Mouse (Mus musculus): ENCODE measurements around the gene Sumf1. TPM values are rescaled to one million over a fixed set of nuclear protein-coding genes. Genes with fewer than 3 reads are reported as not detected.

Gene Sumf1
- polyA plus RNA-seq, 1 experiment: 14.9 TPM

- Histone ChIP-seq H3K36me3 (ENCODE audit: control insufficient read depth, insufficient read depth) (no peaks in the 10 kb centered on the region), H3K4me3 (no peak overlapping the region), H3K79me2 (ENCODE audit: control insufficient read depth, insufficient read depth) (no peaks in the 10 kb centered on the region), H3K27me3 (ENCODE audit: control insufficient read depth, insufficient read depth, insufficient read length) (no peaks in the 10 kb centered on the region), H3K4me2 (ENCODE audit: low read depth) (no peak overlapping the region), H3ac (ENCODE audit: control insufficient read depth, insufficient read length) (no peak overlapping the region)
- TF ChIP-seq SRF (IDR thresholded peaks at IDR 0.05; ENCODE audit: control insufficient read depth, insufficient read length, low read depth) (no peak), MAX (IDR thresholded peaks at IDR 0.05; ENCODE audit: low read depth) (no peak), MYOD1 (IDR thresholded peaks at IDR 0.05; ENCODE audit: control insufficient read depth in 1 of 3, insufficient read length in 2 of 3, low read depth in 2 of 3) (no peak), CEBPB (IDR thresholded peaks at IDR 0.05; ENCODE audit: insufficient read depth, poor library complexity, severe bottlenecking) (no peak), MYOG (IDR thresholded peaks at IDR 0.05; ENCODE audit: control insufficient read depth in 1 of 3, insufficient read depth in 1 of 3, insufficient read length in 2 of 3, low read depth in 2 of 3) (no peak), TCF3 (IDR thresholded peaks at IDR 0.05; ENCODE audit: insufficient read length, low read depth) (no peak), POLR2AphosphoS2 (IDR thresholded peaks at IDR 0.05; ENCODE audit: insufficient read length, low read depth) (no peak), USF1 (IDR thresholded peaks at IDR 0.05; ENCODE audit: low read depth) (no peak), TCF12 (IDR thresholded peaks at IDR 0.05; ENCODE audit: insufficient read depth, poor library complexity, severe bottlenecking) (no peak), POLR2A (IDR thresholded peaks at IDR 0.05; ENCODE audit: insufficient read length, low read depth) (no peak)
Observed at GRCm38 (mm10) chr6:108101936-108102830, 83.2 kb downstream of the Sumf1 start.

GRCm38 (mm10) chr6:108098846-108099217 lies 86.5 kb downstream of the Sumf1 start:
- no peak for TF ChIP-seq POLR2A (IDR thresholded peaks at IDR 0.05; ENCODE audit: insufficient read length, low read depth)
- TF ChIP-seq CEBPB (IDR thresholded peaks at IDR 0.05; ENCODE audit: insufficient read depth, poor library complexity, severe bottlenecking): no peak
- no peak for TF ChIP-seq SRF (IDR thresholded peaks at IDR 0.05; ENCODE audit: control insufficient read depth, insufficient read length, low read depth)
- TF ChIP-seq TCF3 (IDR thresholded peaks at IDR 0.05; ENCODE audit: insufficient read length, low read depth): no peak
- no peak for TF ChIP-seq USF1 (IDR thresholded peaks at IDR 0.05; ENCODE audit: low read depth)
- no peak for TF ChIP-seq TCF12 (IDR thresholded peaks at IDR 0.05; ENCODE audit: insufficient read depth, poor library complexity, severe bottlenecking)
- TF ChIP-seq MAX (IDR thresholded peaks at IDR 0.05; ENCODE audit: low read depth): no peak
- no peak for TF ChIP-seq REST (IDR thresholded peaks at IDR 0.05; ENCODE audit: insufficient read depth, insufficient read length)
- no peak for TF ChIP-seq POLR2AphosphoS2 (IDR thresholded peaks at IDR 0.05; ENCODE audit: insufficient read length, low read depth)
- no peak for TF ChIP-seq E2F4 (IDR thresholded peaks at IDR 0.05; ENCODE audit: insufficient read depth)
- no peak for TF ChIP-seq MYOG (IDR thresholded peaks at IDR 0.05; ENCODE audit: control insufficient read depth in 1 of 3, insufficient read depth in 1 of 3, insufficient read length in 2 of 3, low read depth in 2 of 3)
- no peak for TF ChIP-seq MYOD1 (IDR thresholded peaks at IDR 0.05; ENCODE audit: control insufficient read depth in 1 of 3, insufficient read length in 2 of 3, low read depth in 2 of 3)
- Histone ChIP-seq H3K79me2 (ENCODE audit: control insufficient read depth, insufficient read depth) (no peaks in the 10 kb centered on the region), H3K4me3 (no peak overlapping the region), H3ac (ENCODE audit: control insufficient read depth, insufficient read length) (no peak overlapping the region), H3K36me3 (ENCODE audit: control insufficient read depth, insufficient read depth) (no peaks in the 10 kb centered on the region), H3K4me2 (ENCODE audit: low read depth) (peak overlapping the region; percentile 57), H3K27me3 (ENCODE audit: control insufficient read depth, insufficient read depth, insufficient read length) (no peaks in the 10 kb centered on the region)

- Histone ChIP-seq H3K27me3 (ENCODE audit: control insufficient read depth, insufficient read depth, insufficient read length) (no peaks in the 10 kb centered on the region), H3K4me2 (ENCODE audit: low read depth) (peak overlapping the region; percentile 57), H3K4me3 (no peak overlapping the region), H3K79me2 (ENCODE audit: control insufficient read depth, insufficient read depth) (no peaks in the 10 kb centered on the region), H3K36me3 (ENCODE audit: control insufficient read depth, insufficient read depth) (no peaks in the 10 kb centered on the region), H3ac (ENCODE audit: control insufficient read depth, insufficient read length) (no peak overlapping the region)
- TF ChIP-seq MAX (IDR thresholded peaks at IDR 0.05; ENCODE audit: low read depth): no peak
- no peak for TF ChIP-seq REST (IDR thresholded peaks at IDR 0.05; ENCODE audit: insufficient read depth, insufficient read length)
- no peak for TF ChIP-seq TCF3 (IDR thresholded peaks at IDR 0.05; ENCODE audit: insufficient read length, low read depth)
- TF ChIP-seq SRF (IDR thresholded peaks at IDR 0.05; ENCODE audit: control insufficient read depth, insufficient read length, low read depth): no peak
- TF ChIP-seq TCF12 (IDR thresholded peaks at IDR 0.05; ENCODE audit: insufficient read depth, poor library complexity, severe bottlenecking): no peak
- TF ChIP-seq POLR2A (IDR thresholded peaks at IDR 0.05; ENCODE audit: insufficient read length, low read depth): no peak
- TF ChIP-seq MYOD1 (IDR thresholded peaks at IDR 0.05; ENCODE audit: control insufficient read depth in 1 of 3, insufficient read length in 2 of 3, low read depth in 2 of 3): no peak
- no peak for TF ChIP-seq USF1 (IDR thresholded peaks at IDR 0.05; ENCODE audit: low read depth)
Observed at GRCm38 (mm10) chr6:108098171-108098845, 87.1 kb downstream of the Sumf1 start.

- Histone ChIP-seq H3K36me3 (ENCODE audit: control insufficient read depth, insufficient read depth) (no peaks in the 10 kb centered on the region), H3K27me3 (ENCODE audit: control insufficient read depth, insufficient read depth, insufficient read length) (no peaks in the 10 kb centered on the region), H3ac (ENCODE audit: control insufficient read depth, insufficient read length) (no peak overlapping the region), H3K4me2 (ENCODE audit: low read depth) (no peak overlapping the region), H3K79me2 (ENCODE audit: control insufficient read depth, insufficient read depth) (no peaks in the 10 kb centered on the region), H3K4me3 (no peak overlapping the region)
- TF ChIP-seq E2F4 (IDR thresholded peaks at IDR 0.05; ENCODE audit: insufficient read depth): no peak
- TF ChIP-seq REST (IDR thresholded peaks at IDR 0.05; ENCODE audit: insufficient read depth, insufficient read length): no peak
- TF ChIP-seq TCF12 (IDR thresholded peaks at IDR 0.05; ENCODE audit: insufficient read depth, poor library complexity, severe bottlenecking): no peak
- no peak for TF ChIP-seq USF1 (IDR thresholded peaks at IDR 0.05; ENCODE audit: low read depth)
- TF ChIP-seq POLR2AphosphoS2 (IDR thresholded peaks at IDR 0.05; ENCODE audit: insufficient read length, low read depth): no peak
- no peak for TF ChIP-seq CEBPB (IDR thresholded peaks at IDR 0.05; ENCODE audit: insufficient read depth, poor library complexity, severe bottlenecking)
- TF ChIP-seq MYOG (IDR thresholded peaks at IDR 0.05; ENCODE audit: control insufficient read depth in 1 of 3, insufficient read depth in 1 of 3, insufficient read length in 2 of 3, low read depth in 2 of 3): no peak
- no peak for TF ChIP-seq POLR2A (IDR thresholded peaks at IDR 0.05; ENCODE audit: insufficient read length, low read depth)
- no peak for TF ChIP-seq MYOD1 (IDR thresholded peaks at IDR 0.05; ENCODE audit: control insufficient read depth in 1 of 3, insufficient read length in 2 of 3, low read depth in 2 of 3)
- no peak for TF ChIP-seq SRF (IDR thresholded peaks at IDR 0.05; ENCODE audit: control insufficient read depth, insufficient read length, low read depth)
- no peak for TF ChIP-seq TCF3 (IDR thresholded peaks at IDR 0.05; ENCODE audit: insufficient read length, low read depth)
- no peak for TF ChIP-seq MAX (IDR thresholded peaks at IDR 0.05; ENCODE audit: low read depth)
Observed at GRCm38 (mm10) chr6:108095445-108095844, 89.9 kb downstream of the Sumf1 start.

Measured in myocyte (in vitro differentiated cells).